Mouse (Mus musculus): ENCODE measurements around the gene Arhgap6. TPM values are rescaled to one million over a fixed set of nuclear protein-coding genes. Genes with fewer than 3 reads are reported as not detected.
A peak's percentile ranks its signal among the peaks of the same experiment; 100 is the strongest.

Arhgap6 gene
- 22.3 and 25.1 TPM in 2 replicates for total RNA-seq (2017)

GRCm38 (mm10) chrX:168794974-168795858 is at the start of gene Arhgap6:
TSS of gene Arhgap6 (plus strand) at chrX:168795099.
- ATAC-seq (replicated peaks in 1 of 2; ENCODE audit: insufficient read depth in 1 of 2, low FRiP score in 2 of 2, low TSS enrichment in 1 of 2, low read depth in 1 of 2, poor library complexity in 2 of 2, severe bottlenecking in 2 of 2) = peak; percentile 52 to 65

DNA sequence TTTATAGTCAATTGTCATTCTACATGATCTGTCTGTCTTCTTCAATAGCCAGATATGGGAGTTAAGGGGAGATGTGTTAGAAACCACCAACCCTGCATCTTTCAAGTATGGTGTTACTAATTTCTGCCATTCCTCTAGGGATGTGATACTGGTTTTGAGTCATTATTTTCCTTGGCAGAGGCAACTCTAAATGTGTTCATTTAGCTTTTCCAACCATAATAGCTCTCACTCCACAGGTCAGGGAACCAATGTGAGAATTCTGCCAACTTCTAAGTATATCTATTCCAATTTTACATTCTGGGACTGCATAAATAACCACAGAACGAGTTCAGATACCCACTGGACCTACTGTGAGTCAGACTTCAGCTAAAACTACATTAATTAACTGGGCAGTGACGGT is 47.9 kb upstream of the Arhgap6 start:
- no peak for ATAC-seq (replicated peaks in 1 of 2; ENCODE audit: insufficient read depth in 1 of 2, low FRiP score in 2 of 2, low TSS enrichment in 1 of 2, low read depth in 1 of 2, poor library complexity in 2 of 2, severe bottlenecking in 2 of 2)

GRCm38 (mm10) chrX:168795859-168796848 is 1.3 kb downstream of the Arhgap6 start:
- peak; percentile 20 to 38; a peak in 2 of 4 replicates for ATAC-seq (replicated peaks in 1 of 2; ENCODE audit: insufficient read depth in 1 of 2, low FRiP score in 2 of 2, low TSS enrichment in 1 of 2, low read depth in 1 of 2, poor library complexity in 2 of 2, severe bottlenecking in 2 of 2)

- peak in 1 of 2 experiments; percentile 62; a peak in 3 of 4 replicates for ATAC-seq (replicated peaks in 1 of 2; ENCODE audit: insufficient read depth in 1 of 2, low FRiP score in 2 of 2, low TSS enrichment in 1 of 2, low read depth in 1 of 2, poor library complexity in 2 of 2, severe bottlenecking in 2 of 2)
These were observed 9.8 kb downstream of the Arhgap6 start for GRCm38 (mm10) chrX:168804677-168805076.

DNA sequence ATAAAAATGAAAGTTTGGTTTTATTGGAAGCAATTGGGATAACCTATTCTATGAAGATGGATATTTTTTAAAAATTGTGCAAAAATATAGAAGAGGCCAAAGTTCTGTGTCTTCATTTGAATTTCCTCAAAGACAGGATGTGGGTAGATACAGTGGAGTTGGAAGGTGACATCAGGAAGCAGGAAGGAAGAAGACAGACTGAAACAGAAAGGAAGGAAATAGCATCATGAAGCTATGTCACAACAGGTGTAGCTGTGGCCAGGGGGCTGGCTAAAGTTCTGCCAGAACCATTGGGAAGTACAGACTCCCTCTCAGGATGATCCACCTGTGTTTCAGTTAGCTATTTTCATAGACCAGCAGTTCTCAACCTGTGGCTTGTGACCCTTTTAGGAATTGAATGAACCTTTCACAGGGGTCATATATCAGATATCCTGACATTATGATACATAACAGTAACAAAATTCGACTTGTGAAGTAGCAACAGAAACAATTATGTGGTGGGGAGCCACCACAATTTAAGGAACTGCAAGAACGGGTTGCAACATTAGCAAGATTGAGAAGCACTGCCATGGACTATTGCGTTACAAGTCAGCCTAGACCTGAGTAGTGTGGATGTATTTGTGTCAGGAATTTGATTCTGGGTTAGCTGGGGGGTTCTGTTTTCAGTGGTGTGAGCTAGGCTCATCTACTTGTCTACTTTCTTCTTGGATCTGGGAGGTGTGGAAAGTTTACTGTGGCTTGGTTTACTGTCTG is 15.8 kb downstream of the Arhgap6 start:
- ATAC-seq (replicated peaks in 1 of 2; ENCODE audit: insufficient read depth in 1 of 2, low FRiP score in 2 of 2, low TSS enrichment in 1 of 2, low read depth in 1 of 2, poor library complexity in 2 of 2, severe bottlenecking in 2 of 2) = peak; percentile 75 to 89; a peak in 3 of 4 replicates

GRCm38 (mm10) chrX:168818858-168819257 is 24.0 kb downstream of the Arhgap6 start:
- ATAC-seq (replicated peaks in 1 of 2; ENCODE audit: insufficient read depth in 1 of 2, low FRiP score in 2 of 2, low TSS enrichment in 1 of 2, low read depth in 1 of 2, poor library complexity in 2 of 2, severe bottlenecking in 2 of 2) = peak; percentile 56 to 74; a peak in 3 of 4 replicates

GRCm38 (mm10) chrX:168824166-168824565 is 29.3 kb downstream of the Arhgap6 start:
- ATAC-seq (replicated peaks in 1 of 2; ENCODE audit: insufficient read depth in 1 of 2, low FRiP score in 2 of 2, low TSS enrichment in 1 of 2, low read depth in 1 of 2, poor library complexity in 2 of 2, severe bottlenecking in 2 of 2) = no peak

GRCm38 (mm10) chrX:168832343-168832742 is 37.4 kb downstream of the Arhgap6 start:
- ATAC-seq (replicated peaks in 1 of 2; ENCODE audit: insufficient read depth in 1 of 2, low FRiP score in 2 of 2, low TSS enrichment in 1 of 2, low read depth in 1 of 2, poor library complexity in 2 of 2, severe bottlenecking in 2 of 2) = peak; percentile 59 to 62; a peak in 2 of 4 replicates

- ATAC-seq (replicated peaks in 1 of 2; ENCODE audit: insufficient read depth in 1 of 2, low FRiP score in 2 of 2, low TSS enrichment in 1 of 2, low read depth in 1 of 2, poor library complexity in 2 of 2, severe bottlenecking in 2 of 2) = 0 out of 4 replicates have a peak, but pooled peaks of 1 of the 2 experiments have one; percentile 32
These were observed 53.2 kb downstream of the Arhgap6 start for GRCm38 (mm10) chrX:168848062-168848461.

- ATAC-seq (replicated peaks in 1 of 2; ENCODE audit: insufficient read depth in 1 of 2, low FRiP score in 2 of 2, low TSS enrichment in 1 of 2, low read depth in 1 of 2, poor library complexity in 2 of 2, severe bottlenecking in 2 of 2) = no peak
These were observed 79.8 kb downstream of the Arhgap6 start for GRCm38 (mm10) chrX:168874688-168875087.

GRCm38 (mm10) chrX:168903557-168903956 is 108.7 kb downstream of the Arhgap6 start:
- no peak for ATAC-seq (replicated peaks in 1 of 2; ENCODE audit: insufficient read depth in 1 of 2, low FRiP score in 2 of 2, low TSS enrichment in 1 of 2, low read depth in 1 of 2, poor library complexity in 2 of 2, severe bottlenecking in 2 of 2)

GRCm38 (mm10) chrX:168904086-168904485 is 109.2 kb downstream of the Arhgap6 start:
- no peak for ATAC-seq (replicated peaks in 1 of 2; ENCODE audit: insufficient read depth in 1 of 2, low FRiP score in 2 of 2, low TSS enrichment in 1 of 2, low read depth in 1 of 2, poor library complexity in 2 of 2, severe bottlenecking in 2 of 2)

- ATAC-seq (replicated peaks in 1 of 2; ENCODE audit: insufficient read depth in 1 of 2, low FRiP score in 2 of 2, low TSS enrichment in 1 of 2, low read depth in 1 of 2, poor library complexity in 2 of 2, severe bottlenecking in 2 of 2) = no peak
These were observed 112.7 kb downstream of the Arhgap6 start for GRCm38 (mm10) chrX:168907586-168907985.

DNA sequence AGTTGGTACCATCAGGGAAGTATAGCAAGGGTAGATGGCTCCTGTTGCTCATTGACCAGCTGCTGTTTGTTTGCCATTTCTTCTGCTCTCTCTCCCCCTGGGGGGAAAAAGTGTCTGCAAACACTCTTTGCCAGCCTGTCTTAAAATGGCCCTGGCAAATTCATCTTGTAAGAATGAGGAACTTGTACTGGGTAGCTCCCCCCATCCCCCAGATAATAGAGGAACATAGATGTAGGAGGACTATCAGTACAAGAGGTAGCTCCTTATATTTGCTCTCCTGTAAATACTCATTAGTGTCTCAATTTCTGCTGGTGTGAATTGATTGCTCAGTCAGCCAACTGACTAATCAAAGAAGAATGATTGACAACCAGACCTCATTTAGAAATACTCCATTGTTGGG is 118.6 kb downstream of the Arhgap6 start:
- ATAC-seq (replicated peaks in 1 of 2; ENCODE audit: insufficient read depth in 1 of 2, low FRiP score in 2 of 2, low TSS enrichment in 1 of 2, low read depth in 1 of 2, poor library complexity in 2 of 2, severe bottlenecking in 2 of 2) = peak in 1 of 2 experiments; percentile 59; a peak in 2 of 4 replicates

DNA sequence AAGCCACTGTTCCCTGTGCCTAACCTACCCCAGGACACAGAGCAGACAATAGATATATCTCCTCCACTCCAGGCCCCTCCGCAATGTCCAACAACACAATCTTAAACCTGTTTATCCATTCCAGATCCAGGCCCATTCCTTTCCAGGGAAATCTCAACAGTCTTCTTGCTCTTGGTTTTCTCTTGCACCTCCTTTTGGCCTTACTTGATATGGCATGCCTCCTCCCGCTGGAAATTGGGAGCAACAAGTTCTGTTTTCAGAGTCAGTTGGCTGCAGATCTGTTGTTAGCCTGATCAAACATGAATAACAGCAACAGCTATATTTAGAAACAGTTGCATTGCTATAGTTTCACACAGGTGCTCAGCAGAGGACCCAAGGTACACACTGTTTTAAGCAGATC is 126.0 kb downstream of the Arhgap6 start:
- ATAC-seq (replicated peaks in 1 of 2; ENCODE audit: insufficient read depth in 1 of 2, low FRiP score in 2 of 2, low TSS enrichment in 1 of 2, low read depth in 1 of 2, poor library complexity in 2 of 2, severe bottlenecking in 2 of 2) = no peak

DNA sequence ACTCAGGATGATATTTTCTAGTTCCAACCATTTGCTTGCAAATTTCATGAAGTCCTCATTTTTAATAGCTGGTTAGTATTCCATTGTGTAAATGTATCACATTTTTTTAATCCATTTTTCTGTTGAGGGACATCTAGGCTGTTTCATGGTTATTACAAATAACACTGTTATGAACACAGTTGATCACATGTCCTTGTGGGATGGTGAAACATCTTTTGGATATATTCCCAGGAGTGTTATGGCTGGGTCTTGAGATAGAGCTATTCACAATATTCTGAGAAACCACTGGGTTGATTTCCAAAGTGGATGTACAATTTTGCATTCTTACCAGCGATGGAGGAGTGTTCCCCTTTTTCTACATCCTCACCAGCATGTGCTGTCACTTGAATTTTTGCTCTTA is 137.5 kb downstream of the Arhgap6 start:
- ATAC-seq (replicated peaks in 1 of 2; ENCODE audit: insufficient read depth in 1 of 2, low FRiP score in 2 of 2, low TSS enrichment in 1 of 2, low read depth in 1 of 2, poor library complexity in 2 of 2, severe bottlenecking in 2 of 2) = no peak

DNA sequence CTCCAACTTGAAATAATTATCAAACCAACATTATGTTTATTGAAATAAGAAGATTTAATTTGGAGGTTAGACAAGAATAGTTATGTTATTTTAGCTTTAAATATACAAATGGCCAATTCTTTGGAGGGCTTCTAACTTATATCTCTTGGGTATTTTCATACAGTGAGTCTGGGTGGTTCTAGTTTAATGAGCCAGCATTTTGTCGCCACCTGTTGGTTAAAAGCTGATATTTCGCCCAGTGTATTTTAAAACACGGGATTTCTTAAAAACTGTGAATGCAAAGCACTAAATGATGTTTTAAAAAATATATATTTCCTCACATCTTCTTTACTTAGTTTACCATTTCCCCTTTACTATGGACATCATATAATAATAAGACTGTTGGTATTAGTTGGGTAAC is 140.5 kb downstream of the Arhgap6 start:
- peak in 1 of 2 experiments; percentile 48; a peak in 1 of 4 replicates for ATAC-seq (replicated peaks in 1 of 2; ENCODE audit: insufficient read depth in 1 of 2, low FRiP score in 2 of 2, low TSS enrichment in 1 of 2, low read depth in 1 of 2, poor library complexity in 2 of 2, severe bottlenecking in 2 of 2)

All from hematopoietic stem cell, adult 5-6 weeks (primary cell).